Mouse (Mus musculus): ENCODE data around the gene Olfr137.

Olfr137 gene

DNA sequence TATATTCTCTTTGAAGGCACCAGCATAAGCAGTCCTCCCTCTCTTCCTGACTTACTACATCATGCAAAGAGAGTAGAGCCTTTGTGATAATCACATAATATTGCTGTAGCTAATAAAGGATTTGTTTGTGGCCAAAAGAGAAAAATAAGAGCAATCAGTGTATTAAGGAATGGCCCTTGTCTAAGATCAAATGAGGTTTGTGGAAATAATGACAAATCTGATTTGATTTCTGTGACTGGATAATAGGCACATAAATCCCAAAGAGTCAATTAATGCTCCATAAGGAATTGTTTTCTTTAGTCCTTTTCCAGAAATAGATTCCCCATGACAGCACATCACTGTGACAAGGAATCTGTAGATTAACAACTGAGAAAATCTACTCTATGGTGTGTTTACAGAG, at the start of gene Olfr137:
Olfr137 (minus strand) TSS at position 101 of the 400 bp plus-strand sequence.
- DNase-seq (ENCODE audit: low spot score), result no peak

DNA sequence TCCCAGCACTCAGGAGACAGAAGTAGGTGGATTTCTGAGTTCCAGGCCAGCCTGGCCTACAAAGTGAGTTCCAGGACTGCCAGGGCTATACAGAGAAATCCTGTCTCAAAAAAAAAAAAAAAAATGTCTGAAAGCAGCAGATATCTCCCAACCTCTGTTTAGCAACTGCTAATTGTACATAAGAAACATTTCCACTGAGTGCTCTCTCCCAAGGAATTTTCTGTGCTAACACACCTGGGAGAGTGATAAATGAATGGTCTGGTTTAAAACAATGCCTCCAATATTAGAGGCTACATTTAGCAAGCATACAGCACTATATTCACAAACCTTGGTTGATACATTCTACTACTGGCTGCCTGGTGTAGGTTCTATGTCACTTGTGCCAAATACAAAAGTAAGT, 22.2 kb upstream of the Olfr137 start, which contains the start of gene Olfr136:
Olfr136 (plus strand) TSS at position 301 of the 400 bp plus-strand sequence.
- DNase-seq (ENCODE audit: low spot score), result no peak

DNA sequence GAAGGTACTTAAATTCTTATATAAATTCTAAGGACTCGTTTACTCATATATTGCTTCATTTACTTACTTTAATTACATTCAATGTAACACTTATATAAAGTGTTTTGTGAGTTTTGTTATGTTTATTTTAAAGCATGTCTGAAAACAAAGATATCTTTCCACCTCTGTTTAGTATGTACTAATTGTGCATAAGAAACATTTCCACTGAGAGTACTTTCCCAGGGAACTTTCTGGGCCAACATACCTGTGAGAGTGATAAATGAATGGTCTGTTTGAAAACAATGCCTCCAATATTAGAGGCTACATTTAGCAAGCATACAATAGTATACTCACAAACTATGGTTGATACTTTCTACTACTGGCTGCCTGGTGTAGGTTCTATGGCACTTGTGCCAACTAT, 46.6 kb downstream of the Olfr137 start, which contains the start of gene Olfr138:
Olfr138 (plus strand) TSS at position 301 of the 400 bp plus-strand sequence.
- DNase-seq (ENCODE audit: low spot score), result no peak
